Mouse (Mus musculus): Measurements from ENCODE around the gene Prcd. TPM values are rescaled to one million over a fixed set of nuclear protein-coding genes. Genes with fewer than 3 reads are reported as not detected.
A peak's percentile ranks its signal among the peaks of the same experiment; 100 is the strongest.
"Not testable (repeated sequence)": the region's sequence is repeated elsewhere in the genome, so short reads cannot be mapped to it uniquely, and the experiment has no call there.

The Prcd gene
- total RNA-seq, 2 experiments from 2014 or later: 0.35 TPM; not detected in 1

GRCm38 (mm10) chr11:116626299-116627071 lies 26.8 kb upstream of the Prcd start, which contains the start of gene Rhbdf2:
Rhbdf2 (minus strand) TSS chr11:116627019.
- no peak for DNase-seq

GRCm38 (mm10) chr11:116627072-116628020 lies 26.0 kb upstream of the Prcd start:
- DNase-seq: no peak

- DNase-seq: peak; percentile 65
Observed at GRCm38 (mm10) chr11:116628712-116629111, 24.6 kb upstream of the Prcd start.

- DNase-seq: no peak
Observed at GRCm38 (mm10) chr11:116629472-116629871, 23.9 kb upstream of the Prcd start.

GRCm38 (mm10) chr11:116630171-116630965 lies 23.0 kb upstream of the Prcd start:
- DNase-seq: no peak

GRCm38 (mm10) chr11:116632962-116633361 lies 20.4 kb upstream of the Prcd start:
- no peak for DNase-seq

- DNase-seq: not testable (repeated sequence)
Observed at GRCm38 (mm10) chr11:116636607-116637006, 16.7 kb upstream of the Prcd start.

- no peak for DNase-seq
Observed at GRCm38 (mm10) chr11:116641168-116641567, 12.2 kb upstream of the Prcd start.

- DNase-seq: no peak
Observed at GRCm38 (mm10) chr11:116641731-116642130, 11.6 kb upstream of the Prcd start.

- DNase-seq: peak; percentile 80
Observed at GRCm38 (mm10) chr11:116642681-116643578, 10.4 kb upstream of the Prcd start.

GRCm38 (mm10) chr11:116643579-116644224 lies 9.6 kb upstream of the Prcd start:
- peak; percentile 46 for DNase-seq

- peak; percentile 54 for DNase-seq
Observed at GRCm38 (mm10) chr11:116644225-116645112, 8.9 kb upstream of the Prcd start.

- DNase-seq: no peak
Observed at GRCm38 (mm10) chr11:116645446-116646110, 7.8 kb upstream of the Prcd start.

GRCm38 (mm10) chr11:116646136-116646535 lies 7.2 kb upstream of the Prcd start:
- no peak for DNase-seq

- DNase-seq: no peak
Observed at GRCm38 (mm10) chr11:116646771-116647170, 6.6 kb upstream of the Prcd start.

- peak; percentile 84 for DNase-seq
Observed at GRCm38 (mm10) chr11:116647340-116647991, 5.9 kb upstream of the Prcd start.

GRCm38 (mm10) chr11:116648213-116648921 lies 5.0 kb upstream of the Prcd start:
- DNase-seq: peak; percentile 71

GRCm38 (mm10) chr11:116648976-116649375 lies 4.4 kb upstream of the Prcd start:
- DNase-seq: no peak

All from gastrocnemius, postnatal 25 days (tissue).